Mouse (Mus musculus) induced T-regulatory cell, adult 2 months (primary cell): Measurements from ENCODE around the gene Tmem86a.
A peak's percentile ranks its signal among the peaks of the same experiment; 100 is the strongest.
"Not testable (repeated sequence)": the region's sequence is repeated elsewhere in the genome, so short reads cannot be mapped to it uniquely, and the experiment has no call there.

Source experiments
- DNase-seq: peaks from one replicate; pipeline ENCODE4 v3.0.0-alpha.2; 2012; ENCODE audit warnings: low read depth

Tmem86a gene

GRCm38 (mm10) chr7:47050366-47050765 lies at the start of gene Tmem86a:
Tmem86a (plus strand) TSS chr7:47050601.
- peak; percentile 96 for DNase-seq

DNA sequence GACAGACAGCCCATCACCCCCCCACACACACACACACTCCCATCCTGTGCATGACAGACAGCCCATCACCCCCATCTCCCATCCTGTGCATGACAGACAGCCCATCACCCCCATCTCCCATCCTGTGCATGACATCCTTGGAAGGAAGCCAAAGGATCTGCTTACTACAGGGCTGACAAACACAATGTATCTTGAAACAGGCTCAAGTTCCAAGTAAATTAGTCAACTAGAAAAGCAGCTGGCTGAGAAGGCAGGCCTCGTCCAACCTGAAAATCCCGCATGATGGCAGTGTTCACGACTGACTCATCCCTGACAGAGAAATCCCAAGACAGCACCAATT lies 49.8 kb upstream of the Tmem86a start:
- DNase-seq, result no peak

DNA sequence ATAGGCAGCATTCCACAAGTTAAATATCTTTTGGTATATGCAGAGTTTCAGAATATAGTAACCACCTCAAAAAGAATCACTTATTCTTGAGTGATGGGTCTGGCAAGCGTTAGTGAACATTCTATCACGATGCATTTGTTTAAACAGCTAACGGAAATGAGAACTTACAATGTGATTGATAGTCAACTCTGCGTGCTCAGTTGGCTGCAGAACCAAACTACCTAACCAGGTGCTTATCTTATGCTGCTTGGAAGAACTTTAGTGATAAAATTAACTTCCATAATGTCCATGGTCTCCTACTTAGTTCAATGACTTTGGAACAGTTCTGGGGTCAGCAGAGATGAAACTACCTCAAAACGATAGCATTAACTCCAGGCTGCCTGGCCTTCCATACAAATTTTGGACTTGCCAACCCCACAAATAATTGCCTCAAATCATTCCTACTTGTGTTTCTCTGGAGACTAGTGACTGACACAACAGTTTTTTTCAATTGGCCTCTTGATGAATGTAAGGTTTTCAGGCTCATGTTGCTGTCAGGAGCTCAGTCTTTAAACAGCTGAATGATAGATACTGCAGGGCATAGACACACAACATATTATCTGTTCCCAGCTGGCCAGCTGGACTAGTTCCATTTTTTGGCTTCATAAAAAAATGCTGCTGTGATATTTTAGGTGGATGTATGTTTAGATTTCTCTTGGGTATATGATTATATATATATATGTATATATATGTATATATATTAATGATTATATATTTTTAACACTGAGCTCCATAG lies 49.1 kb upstream of the Tmem86a start:
- DNase-seq, result no peak

GRCm38 (mm10) chr7:47001900-47002275 lies 48.5 kb upstream of the Tmem86a start:
- no peak for DNase-seq

DNA sequence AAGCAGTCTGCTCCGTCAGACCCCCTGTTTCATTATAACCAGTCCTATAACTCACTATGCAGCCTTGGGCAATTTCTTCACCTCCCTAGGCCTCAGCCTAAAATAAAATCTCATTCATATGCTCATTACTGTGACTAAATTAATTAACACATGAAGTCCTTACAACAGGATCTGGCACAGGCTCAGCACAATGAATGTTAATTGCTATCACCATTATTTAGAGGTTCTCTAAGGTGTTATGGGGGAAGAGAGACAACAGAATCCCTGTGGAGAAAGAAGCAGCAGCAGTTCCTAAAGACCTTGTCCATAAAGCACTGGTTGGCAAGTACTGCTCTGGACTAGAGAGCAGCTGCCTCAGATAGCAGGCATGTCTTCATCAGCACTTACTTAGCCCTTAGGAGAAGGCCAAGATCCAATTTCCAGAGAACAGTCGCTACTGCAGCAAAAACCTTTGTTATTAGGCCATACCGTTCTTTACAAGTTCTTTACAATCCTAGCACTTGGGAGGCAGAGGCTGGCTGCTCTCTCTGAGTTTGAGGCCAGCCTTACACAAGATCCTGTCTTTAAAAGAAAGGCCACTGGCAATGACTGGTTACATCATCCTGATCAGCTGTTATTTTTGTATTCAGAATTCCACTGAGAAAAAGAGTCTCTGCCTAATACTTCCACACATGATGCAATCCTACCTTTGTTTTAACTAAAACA lies 46.8 kb upstream of the Tmem86a start:
- no peak for DNase-seq

- peak; percentile 73 for DNase-seq
Measured at GRCm38 (mm10) chr7:47007109-47007780, 43.2 kb upstream of the Tmem86a start.

GRCm38 (mm10) chr7:47007818-47008167 lies 42.6 kb upstream of the Tmem86a start:
- no peak for DNase-seq

DNA sequence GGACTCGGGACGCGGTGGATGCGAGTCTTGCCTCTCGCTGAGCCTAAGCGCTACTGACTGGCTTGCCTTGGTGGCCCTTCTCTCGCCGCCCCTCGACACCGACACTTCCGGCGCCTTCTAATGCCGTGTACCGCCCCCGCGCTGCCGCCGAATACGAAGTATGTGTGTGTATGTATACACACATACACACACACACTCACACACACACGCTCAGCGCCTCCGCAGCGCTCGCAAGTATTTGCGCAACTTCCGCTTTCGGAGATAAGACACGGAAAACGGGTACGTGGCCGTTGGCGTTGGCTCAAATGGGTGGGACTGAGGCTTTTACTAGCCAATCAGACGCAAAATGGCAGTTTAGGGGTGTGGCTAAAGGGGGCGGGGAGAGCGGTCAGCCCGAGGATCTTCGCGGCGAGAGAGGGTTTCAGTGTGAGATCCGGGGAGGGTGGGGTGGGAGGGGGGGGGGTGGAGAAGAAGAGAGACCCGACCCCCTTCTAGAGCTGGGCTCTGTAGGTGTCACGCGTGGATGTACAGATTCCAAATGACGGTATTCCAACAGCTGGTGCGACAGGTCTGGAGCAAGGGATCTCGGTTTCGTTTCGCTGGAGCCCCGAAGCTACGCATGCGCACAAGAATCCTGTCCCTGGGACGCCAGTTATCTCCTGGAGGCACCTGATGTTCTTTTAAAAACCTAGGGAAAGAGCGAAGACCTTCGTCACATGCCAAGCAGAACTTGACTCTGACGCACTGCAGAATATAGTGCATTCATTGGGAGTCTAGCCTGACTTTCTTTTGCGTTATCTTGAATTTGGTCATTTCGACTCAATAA lies 42.0 kb upstream of the Tmem86a start, which contains the start of gene Spty2d1:
Spty2d1 (minus strand) TSS at position 244 of the 826 bp plus-strand sequence.
- peak; percentile 99 for DNase-seq

DNA sequence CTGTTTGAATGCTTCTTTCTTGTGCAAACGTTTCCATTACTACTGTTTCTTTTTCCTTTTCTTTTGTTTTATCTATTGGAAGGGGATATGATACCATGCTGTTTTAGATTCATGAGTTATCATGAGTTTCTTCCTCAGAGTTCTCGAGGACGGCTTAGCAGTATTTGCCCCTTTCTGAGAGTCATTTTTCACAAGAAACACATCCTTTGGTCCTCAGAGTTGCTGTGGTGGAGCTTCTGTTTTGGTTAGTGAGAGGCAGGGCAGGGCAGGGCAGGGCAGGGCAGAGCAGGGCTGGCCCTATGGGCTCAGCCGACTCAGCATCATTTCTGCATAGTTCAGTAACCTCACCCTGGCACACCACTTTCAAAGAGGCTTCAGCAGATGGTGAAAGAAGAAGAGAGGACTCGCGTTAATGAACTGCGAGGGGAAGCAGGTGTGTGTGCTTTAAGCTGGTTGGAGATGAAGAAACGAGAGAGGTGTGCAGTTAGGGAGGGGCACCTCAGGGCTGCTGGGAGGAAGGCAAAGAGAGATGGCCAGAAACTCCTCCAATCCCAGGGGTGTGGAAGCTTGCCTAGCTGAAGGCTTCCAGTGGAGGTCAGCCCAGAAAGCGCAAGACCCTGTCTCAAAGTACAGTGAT lies 37.2 kb upstream of the Tmem86a start:
- DNase-seq, result peak; percentile 68

- peak; percentile 62 for DNase-seq
Measured at GRCm38 (mm10) chr7:47014564-47015389, 35.6 kb upstream of the Tmem86a start.

- peak; percentile 88 for DNase-seq
Measured at GRCm38 (mm10) chr7:47015390-47016065, 34.9 kb upstream of the Tmem86a start.

- peak; percentile 42 for DNase-seq
Measured at GRCm38 (mm10) chr7:47016602-47017001, 33.8 kb upstream of the Tmem86a start.

DNA sequence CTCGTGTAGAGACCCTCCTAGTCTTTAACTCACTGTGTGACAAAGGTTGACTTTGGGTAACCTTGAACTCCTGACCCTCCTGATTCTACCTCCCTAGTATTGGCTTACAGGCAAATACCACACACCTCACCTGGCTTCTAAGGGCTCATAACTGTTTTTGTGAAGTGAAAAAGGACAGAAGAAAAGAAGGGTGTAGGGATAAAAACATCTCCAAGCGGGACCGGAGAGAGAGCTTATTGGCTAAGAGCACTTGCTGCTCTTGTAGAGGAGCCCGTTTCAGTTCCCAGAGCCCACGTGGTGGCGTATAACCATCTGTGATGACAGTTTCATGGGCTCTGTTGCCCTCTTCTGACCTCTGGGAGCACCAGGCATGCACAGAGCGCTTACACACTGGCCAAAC lies 33.3 kb upstream of the Tmem86a start:
- DNase-seq, result peak; percentile 13

DNA sequence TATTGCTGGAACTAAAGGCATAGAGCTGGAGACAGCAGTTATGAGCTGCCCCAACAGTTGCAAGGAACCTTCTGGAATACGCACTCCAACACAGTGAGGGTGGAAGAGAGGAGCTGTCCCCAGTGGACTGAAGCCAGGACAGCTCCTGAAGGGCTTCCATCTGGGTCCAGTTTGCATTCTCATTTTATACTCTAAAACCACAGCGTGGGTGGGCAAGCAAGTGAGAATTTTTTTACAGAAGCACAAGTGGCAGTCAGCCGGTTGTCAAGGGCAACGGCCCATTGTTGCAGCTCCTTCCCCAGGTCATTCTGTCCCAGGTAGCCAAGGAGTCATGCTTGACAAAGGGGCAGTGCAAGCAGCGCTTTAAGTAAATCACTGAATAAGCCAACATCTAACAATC lies 30.8 kb upstream of the Tmem86a start:
- peak; percentile 4 for DNase-seq

- no peak for DNase-seq
Measured at GRCm38 (mm10) chr7:47020956-47021355, 29.4 kb upstream of the Tmem86a start.

GRCm38 (mm10) chr7:47022482-47022881 lies 27.9 kb upstream of the Tmem86a start:
- peak; percentile 96 for DNase-seq

DNA sequence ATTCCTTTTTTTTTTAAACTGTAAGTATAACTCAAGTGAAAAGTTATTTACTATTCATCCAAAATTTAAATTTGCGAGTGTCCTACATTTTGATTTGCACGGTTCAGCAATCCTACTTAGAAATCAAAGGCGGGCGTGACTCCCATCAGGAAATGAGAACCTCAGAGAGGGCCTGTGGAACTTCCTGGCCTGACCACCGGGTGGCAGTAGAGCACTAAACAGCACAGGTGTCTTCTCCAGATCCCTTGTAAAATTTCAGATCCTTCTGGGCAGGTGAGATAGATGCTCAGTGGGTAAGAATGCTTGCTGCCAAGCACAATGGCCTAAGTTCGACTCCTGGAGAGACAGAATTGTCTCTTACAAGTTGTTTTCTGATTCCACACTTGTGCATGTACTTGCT lies 26.9 kb upstream of the Tmem86a start:
- DNase-seq, result peak; percentile 94

GRCm38 (mm10) chr7:47024454-47024853 lies 25.9 kb upstream of the Tmem86a start:
- DNase-seq, result no peak

- DNase-seq, result no peak
Measured at GRCm38 (mm10) chr7:47025429-47025828, 25.0 kb upstream of the Tmem86a start.

DNA sequence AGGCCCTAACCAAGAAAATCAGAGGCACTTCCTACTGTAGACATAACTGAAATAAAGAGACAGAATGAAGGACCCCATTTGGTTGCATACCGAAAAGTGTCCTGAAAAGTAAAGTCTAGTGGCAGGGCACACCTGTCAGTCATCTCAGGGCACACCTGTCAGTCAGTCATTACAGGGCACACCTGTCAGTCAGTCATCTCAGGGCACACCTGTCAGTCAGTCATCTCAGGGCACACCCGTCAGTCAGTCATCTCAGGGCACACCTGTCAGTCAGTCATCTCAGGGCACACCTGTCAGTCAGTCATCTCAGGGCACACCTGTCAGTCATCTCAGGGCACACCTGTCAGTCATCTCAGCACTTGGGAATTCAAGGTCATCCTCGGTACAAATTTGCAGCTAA lies 23.5 kb upstream of the Tmem86a start:
- DNase-seq, result not testable (repeated sequence)
